Mouse (Mus musculus) intestine, embryonic 14.5 days (tissue): Measurements from ENCODE around the gene Cebpb. TPM values are rescaled to one million over a fixed set of nuclear protein-coding genes. Genes with fewer than 3 reads are reported as not detected.

ENCODE experiments used
- ATAC-seq: fragments of 200-750 bp; cut with Nextera tagmentation; replicated peaks from 2 replicates; pipeline ENCODE4 v1.8.0; 2017; ENCODE audit warnings: low read depth, moderate number of reproducible peaks, moderate TSS enrichment, moderate library complexity; ENCODE audit not compliant: low FRiP score, low TSS enrichment
- DNase-seq: peaks from one replicate; pipeline ENCODE4 v3.0.0-alpha.2; 2018; ENCODE audit warnings: low spot score
- H3K27ac ChIP-seq: fragments of 300-500 bp; sonication (generic); 2 replicates; pipeline ENCODE4 v1.5.1; 2014; ENCODE audit warnings: low read depth, mild to moderate bottlenecking, control low read depth
- H3K27me3 ChIP-seq: fragments of 300-500 bp; sonication (generic); replicated peaks from 2 replicates; pipeline ENCODE4 v1.6.1; 2014; ENCODE audit warnings: low read length, control low read depth; ENCODE audit not compliant: control insufficient read depth, insufficient read depth
- H3K36me3 ChIP-seq: fragments of 300-500 bp; sonication (generic); 2 replicates; pipeline ENCODE4 v1.6.1; 2014; ENCODE audit warnings: low read length, control low read depth; ENCODE audit not compliant: control insufficient read depth, insufficient read depth
- H3K4me1 ChIP-seq: fragments of 300-500 bp; sonication (generic); replicated peaks from 2 replicates; pipeline ENCODE4 v1.6.1; 2014; ENCODE audit warnings: low read length, control low read depth, mixed read lengths; ENCODE audit not compliant: control insufficient read depth, insufficient read depth
- H3K4me2 ChIP-seq: fragments of 300-500 bp; sonication (generic); 2 replicates; pipeline ENCODE4 v1.6.1; 2014; ENCODE audit warnings: low read length
- H3K4me3 ChIP-seq: fragments of 300-500 bp; sonication (generic); 2 replicates; pipeline ENCODE4 v1.5.1; 2014; ENCODE audit warnings: low read depth, low read length, control low read depth, mixed read lengths
- H3K9ac ChIP-seq: fragments of 300-500 bp; sonication (generic); 2 replicates; pipeline ENCODE4 v1.6.1; 2014; ENCODE audit warnings: mild to moderate bottlenecking, low read length
- H3K9me3 ChIP-seq: fragments of 300-500 bp; sonication (generic); 2 replicates; pipeline ENCODE4 v1.6.1; 2016; ENCODE audit warnings: low read length, control low read depth; ENCODE audit not compliant: control insufficient read depth
- WGBS: fragments of 180-500 bp; shearing (Covaris S2); extraction: QIAGEN DNeasy Blood & Tissue Kit; methylation state at CpG from one replicate; pipeline ENCODE4 v1.1.7; 2014; 5-methylcytosine and 5-hydroxymethylcytosine counted together
- polyA plus RNA-seq: library from polyadenylated mRNA; unstranded; fragments of >200 nt; fragmentation: Nextera tagmentation; extraction: Ambion mirVana; gene quantifications from 2 replicates; pipeline ENCODE4 v1.2.1, GENCODE M21; 2014

Cebpb gene
- polyA plus RNA-seq, 1 experiment from 2014 or later: 12.4 TPM

DNA sequence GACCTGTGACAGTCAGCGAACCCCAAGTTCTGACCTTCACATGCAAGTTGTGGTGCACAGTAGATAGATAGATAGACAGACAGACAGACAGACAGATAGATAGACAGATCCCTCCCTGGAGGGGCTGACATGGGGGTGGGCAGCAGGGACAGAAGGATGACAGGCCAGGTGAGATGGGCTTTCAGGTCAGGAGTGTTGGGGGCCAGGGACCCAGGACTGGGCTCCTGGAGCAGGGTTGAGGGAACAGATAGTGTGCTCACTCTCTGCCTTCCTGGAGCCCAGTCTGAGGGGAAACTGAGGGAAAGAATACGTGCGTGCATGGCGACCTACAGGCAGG is 1.5 kb upstream of the Cebpb start:
- H3K9me3 ChIP-seq: no peaks in the 10 kb centered on the region
- no peak overlapping the region for H3K4me3 ChIP-seq
- H3K27ac ChIP-seq: no peak overlapping the region
- 0 out of 2 replicates have a peak, but pooled peaks cover 8% of the 10 kb centered on the region for H3K27me3 ChIP-seq
- no peak overlapping the region for H3K9ac ChIP-seq
- 89% methylated on average over 4 of the region's 4 CpGs for WGBS
- no peaks in the 10 kb centered on the region for H3K36me3 ChIP-seq
- no peak for DNase-seq
- H3K4me2 ChIP-seq: no peak overlapping the region
- peaks cover 14% of the 10 kb centered on the region; the same call in 1 of the 2 replicates for H3K4me1 ChIP-seq
- ATAC-seq: no peak

DNA sequence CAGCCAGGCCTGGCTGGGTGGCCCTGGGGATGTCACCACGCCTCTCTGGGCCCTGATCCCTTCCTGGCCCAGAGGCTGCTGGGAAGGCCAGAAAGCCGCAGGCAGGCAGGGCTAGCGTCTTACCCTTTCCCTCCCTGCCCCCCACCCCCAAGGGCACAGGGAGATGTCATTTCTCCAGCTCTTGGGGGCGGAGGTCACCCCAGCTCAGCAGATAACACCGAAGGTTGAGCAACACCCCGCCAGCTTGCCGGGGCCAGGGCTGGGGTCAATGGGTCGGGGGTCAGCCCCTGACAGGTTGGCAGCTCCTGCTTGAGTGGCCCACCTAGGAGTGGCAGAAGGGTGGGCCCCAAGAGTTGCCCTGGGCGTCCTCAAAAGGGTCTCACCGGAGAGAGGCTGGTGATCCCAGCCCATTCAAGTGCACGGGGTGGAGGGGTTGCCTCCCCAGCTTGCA is 1.0 kb upstream of the Cebpb start:
- H3K9ac ChIP-seq: no peak overlapping the region

DNA sequence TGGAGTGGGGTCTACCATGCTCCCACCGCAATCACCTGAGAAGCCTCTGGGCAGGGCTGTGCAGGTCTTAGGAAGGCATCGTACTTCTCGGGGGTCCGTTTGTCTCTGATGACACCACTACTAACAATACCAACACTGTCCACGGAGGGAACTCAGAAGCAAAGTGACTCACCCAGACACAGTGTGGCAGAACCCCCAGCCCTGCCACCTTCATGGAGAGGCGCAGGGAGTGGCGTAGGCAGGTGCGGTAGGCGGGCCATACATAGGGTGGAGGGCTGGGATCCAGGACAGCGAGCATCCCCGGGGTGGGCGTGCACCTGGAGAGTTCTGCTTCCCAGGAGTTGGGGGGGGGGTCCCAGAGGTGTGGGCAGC is 603 bp upstream of the Cebpb start:
- ATAC-seq (peak; percentile 38), DNase-seq (peak; percentile 81)
- no peaks in the 10 kb centered on the region for H3K9me3 ChIP-seq
- WGBS: 17% methylated on average over 12 of the region's 12 CpGs
- H3K27me3 ChIP-seq: 0 out of 2 replicates have a peak, but pooled peaks cover 8% of the 10 kb centered on the region
- peak overlapping the region; percentile 97 for H3K4me2 ChIP-seq
- H3K36me3 ChIP-seq: no peaks in the 10 kb centered on the region
- peak overlapping the region; percentile 74 for H3K4me3 ChIP-seq
- H3K4me1 ChIP-seq: peaks cover 14% of the 10 kb centered on the region; the same call in 1 of the 2 replicates
- H3K27ac ChIP-seq: 0 out of 2 replicates have a peak overlapping the region, but pooled peaks have one; percentile 79
- no peak overlapping the region for H3K9ac ChIP-seq

More for the DNA sequence above, 1.0 kb upstream of the Cebpb start:
- no peaks in the 10 kb centered on the region for H3K36me3 ChIP-seq
- no peak for DNase-seq
- no peaks in the 10 kb centered on the region for H3K9me3 ChIP-seq
- no peak overlapping the region for H3K4me2 ChIP-seq
- H3K27me3 ChIP-seq: 0 out of 2 replicates have a peak, but pooled peaks cover 8% of the 10 kb centered on the region
- WGBS: 52% methylated on average over 11 of the region's 11 CpGs
- ATAC-seq: 0 out of 2 replicates have a peak, but pooled peaks have one; percentile 0
- H3K4me3 ChIP-seq: no peak overlapping the region
- no peak overlapping the region for H3K27ac ChIP-seq
- H3K4me1 ChIP-seq: peaks cover 14% of the 10 kb centered on the region; the same call in 1 of the 2 replicates

DNA sequence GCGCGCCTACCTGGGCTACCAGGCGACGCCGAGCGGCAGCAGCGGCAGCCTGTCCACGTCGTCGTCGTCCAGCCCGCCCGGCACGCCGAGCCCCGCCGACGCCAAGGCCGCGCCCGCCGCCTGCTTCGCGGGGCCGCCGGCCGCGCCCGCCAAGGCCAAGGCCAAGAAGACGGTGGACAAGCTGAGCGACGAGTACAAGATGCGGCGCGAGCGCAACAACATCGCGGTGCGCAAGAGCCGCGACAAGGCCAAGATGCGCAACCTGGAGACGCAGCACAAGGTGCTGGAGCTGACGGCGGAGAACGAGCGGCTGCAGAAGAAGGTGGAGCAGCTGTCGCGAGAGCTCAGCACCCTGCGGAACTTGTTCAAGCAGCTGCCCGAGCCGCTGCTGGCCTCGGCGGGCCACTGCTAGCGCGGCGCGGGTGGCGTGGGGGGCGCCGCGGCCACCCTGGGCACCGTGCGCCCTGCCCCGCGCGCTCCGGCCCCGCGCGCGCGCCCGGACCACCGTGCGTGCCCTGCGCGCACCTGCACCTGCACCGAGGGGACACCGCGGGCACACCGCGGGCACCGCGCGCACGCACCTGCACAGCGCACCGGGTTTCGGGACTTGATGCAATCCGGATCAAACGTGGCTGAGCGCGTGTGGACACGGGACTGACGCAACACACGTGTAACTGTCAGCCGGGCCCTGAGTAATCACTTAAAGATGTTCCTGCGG is 945 bp downstream of the Cebpb start, which contains the start of gene Tmem189:
Gene Tmem189, minus strand, starts transcription at position 322 of the 718 bp plus-strand sequence.
- Histone ChIP-seq H3K4me3 (peak within 1 kb of the TSS; percentile 74), H3K9me3 (no peaks in the 10 kb centered on the region), H3K36me3 (no peaks in the 10 kb centered on the region), H3K9ac (peak within 1 kb of the TSS; percentile 79), H3K4me2 (peak within 1 kb of the TSS; percentile 97), H3K27me3 (0 out of 2 replicates have a peak, but pooled peaks cover 8% of the 10 kb centered on the region), H3K4me1 (peaks cover 14% of the 10 kb centered on the region; the same call in 1 of the 2 replicates), H3K27ac (peak within 1 kb of the TSS; percentile 79)
- ATAC-seq (peak; percentile 16; the same call in 1 of the 2 replicates), DNase-seq (peak; percentile 88)
- WGBS: under 1% methylated on average over 98 of the region's 99 CpGs

DNA sequence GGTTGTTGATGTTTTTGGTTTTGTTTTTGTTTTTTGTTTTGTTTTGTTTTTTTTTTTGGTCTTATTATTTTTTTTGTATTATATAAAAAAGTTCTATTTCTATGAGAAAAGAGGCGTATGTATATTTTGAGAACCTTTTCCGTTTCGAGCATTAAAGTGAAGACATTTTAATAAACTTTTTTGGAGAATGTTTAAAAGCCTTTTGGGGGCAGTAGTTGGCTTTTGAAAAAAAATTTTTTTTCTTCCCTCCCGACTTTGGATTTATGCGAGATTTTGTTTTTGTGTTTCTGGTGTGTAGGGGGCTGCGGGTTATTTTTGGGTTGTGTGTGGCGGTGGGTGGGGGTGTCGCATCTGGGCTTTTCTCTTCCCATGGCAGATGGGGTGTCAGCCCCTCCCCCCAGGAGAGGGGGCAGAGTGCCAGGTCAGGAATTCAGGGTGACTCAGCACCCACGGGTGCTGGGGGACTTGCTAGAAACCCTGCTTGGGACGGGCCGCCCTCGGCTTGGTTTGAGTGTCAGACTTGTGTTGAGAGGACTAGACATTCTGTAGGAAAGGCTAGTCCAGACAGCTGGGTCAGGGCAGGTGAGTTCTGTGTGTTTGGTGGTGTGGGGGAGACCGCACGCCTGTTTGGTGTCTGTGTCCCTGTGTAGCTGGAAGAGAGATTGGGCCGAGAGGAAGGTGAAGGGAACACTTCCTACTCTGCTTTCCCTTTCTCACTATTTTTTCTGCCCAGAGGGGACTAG is 1.7 kb downstream of the Cebpb start:
- no peaks in the 10 kb centered on the region for H3K9me3 ChIP-seq
- H3K4me3 ChIP-seq: peak overlapping the region; percentile 74
- DNase-seq (no peak), ATAC-seq (no peak)
- H3K36me3 ChIP-seq: no peaks in the 10 kb centered on the region
- 54% methylated on average over 15 of the region's 15 CpGs for WGBS
- no peak overlapping the region for H3K27ac ChIP-seq
- H3K4me1 ChIP-seq: peaks cover 14% of the 10 kb centered on the region; the same call in 1 of the 2 replicates
- H3K9ac ChIP-seq: peak overlapping the region; percentile 79
- 0 out of 2 replicates have a peak, but pooled peaks cover 8% of the 10 kb centered on the region for H3K27me3 ChIP-seq
- peak overlapping the region; percentile 97 for H3K4me2 ChIP-seq

DNA sequence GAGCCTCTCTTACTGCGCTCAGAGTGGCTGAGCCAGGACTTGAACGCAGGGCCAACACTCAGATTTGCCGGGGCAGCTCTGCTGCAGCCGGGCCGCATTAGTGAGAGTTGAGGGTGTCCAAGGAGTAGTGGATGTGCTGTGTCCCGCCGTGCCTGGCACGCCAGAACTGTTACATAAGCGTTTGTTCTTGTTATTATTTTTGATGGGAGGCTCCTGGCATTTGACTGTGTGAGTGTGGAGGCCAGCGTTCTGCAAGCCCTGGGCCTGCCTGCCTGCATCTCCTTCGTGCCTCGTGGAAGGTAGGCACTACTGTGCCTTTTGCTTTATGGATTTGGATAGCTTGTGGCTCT is 2.2 kb downstream of the Cebpb start:
- Histone ChIP-seq H3K4me2 (peak overlapping the region; percentile 97), H3K9me3 (no peaks in the 10 kb centered on the region), H3K4me1 (peaks cover 14% of the 10 kb centered on the region; the same call in 1 of the 2 replicates), H3K9ac (no peak overlapping the region; the same call in 1 of the 2 replicates), H3K4me3 (peak overlapping the region; percentile 74), H3K27me3 (0 out of 2 replicates have a peak, but pooled peaks cover 8% of the 10 kb centered on the region), H3K36me3 (no peaks in the 10 kb centered on the region), H3K27ac (no peak overlapping the region)
- ATAC-seq: no peak
- WGBS: 74% methylated on average over 12 of the region's 12 CpGs
- no peak for DNase-seq

DNA sequence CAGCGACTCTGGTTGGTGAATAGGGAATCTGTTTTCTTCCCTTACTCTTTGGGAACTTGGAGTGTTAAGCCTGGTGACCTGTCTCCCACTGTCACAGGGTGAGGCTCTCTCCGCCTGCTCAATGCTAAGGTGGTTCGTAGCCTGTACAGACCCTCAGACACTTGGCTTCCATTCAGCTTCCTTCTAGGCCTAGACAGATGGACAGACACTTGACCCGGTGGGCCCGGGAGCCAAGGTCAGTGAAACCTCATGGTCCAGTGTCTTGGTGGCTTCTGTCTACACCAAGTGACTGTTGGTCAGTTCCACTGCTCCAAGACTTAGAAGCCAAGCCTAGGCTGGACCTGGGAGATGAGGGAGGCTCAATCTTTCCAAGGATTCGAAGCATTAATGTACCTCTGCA is 2.7 kb downstream of the Cebpb start:
- Histone ChIP-seq H3K4me3 (no peak overlapping the region), H3K9me3 (no peaks in the 10 kb centered on the region), H3K4me1 (peaks cover 14% of the 10 kb centered on the region; the same call in 1 of the 2 replicates), H3K9ac (no peak overlapping the region), H3K4me2 (peak overlapping the region; percentile 97), H3K27ac (no peak overlapping the region), H3K36me3 (no peaks in the 10 kb centered on the region), H3K27me3 (0 out of 2 replicates have a peak, but pooled peaks cover 8% of the 10 kb centered on the region)
- WGBS: 93% methylated on average over 6 of the region's 6 CpGs
- ATAC-seq (no peak), DNase-seq (no peak)

DNA sequence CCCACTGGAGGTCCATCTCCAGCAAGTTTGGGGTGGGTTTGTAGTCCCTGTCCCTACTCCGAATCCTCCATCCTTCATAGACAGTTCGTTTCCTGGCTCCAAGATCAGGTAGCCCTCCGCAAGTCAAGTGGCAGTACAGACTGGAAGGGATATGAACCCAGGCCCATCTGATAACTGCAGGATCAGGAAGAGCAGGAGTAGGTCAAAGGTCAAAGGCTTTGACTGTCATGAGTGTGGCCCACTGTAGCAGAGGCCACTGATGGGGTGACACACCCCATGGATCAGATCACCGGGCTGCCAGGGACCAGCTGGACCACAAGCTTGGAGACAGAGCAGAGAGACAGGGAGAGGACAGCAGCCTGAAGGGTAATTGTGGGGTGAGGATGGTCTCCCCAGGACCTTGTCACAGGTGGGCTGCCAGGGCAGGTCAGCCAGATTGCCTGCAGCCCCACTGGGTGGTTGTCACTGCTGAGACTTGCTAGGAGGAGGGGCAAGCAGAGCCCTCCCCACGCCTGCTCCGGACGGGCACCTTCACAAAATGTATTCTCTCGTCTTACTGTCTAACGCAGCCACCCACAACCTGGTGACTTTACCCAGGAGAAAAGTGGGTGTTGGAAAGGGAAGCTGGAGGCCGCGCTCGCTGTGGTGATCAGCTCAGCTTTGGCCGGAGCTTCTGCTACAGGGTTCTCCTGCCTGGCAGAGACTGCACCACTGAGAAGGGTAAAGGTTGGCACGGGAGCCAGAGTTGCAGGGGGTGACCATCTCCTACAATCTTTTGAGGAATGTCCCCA is 3.4 kb downstream of the Cebpb start:
- 0 out of 2 replicates have a peak, but pooled peaks cover 4% of the 10 kb centered on the region for H3K27me3 ChIP-seq
- no peak overlapping the region for H3K9ac ChIP-seq
- ATAC-seq (no peak), DNase-seq (no peak)
- WGBS: 86% methylated on average over 14 of the region's 14 CpGs
- H3K4me2 ChIP-seq: no peak overlapping the region
- H3K4me1 ChIP-seq: peaks cover 14% of the 10 kb centered on the region; the same call in 1 of the 2 replicates
- no peaks in the 10 kb centered on the region for H3K9me3 ChIP-seq
- no peak overlapping the region for H3K27ac ChIP-seq
- H3K4me3 ChIP-seq: no peak overlapping the region
- no peaks in the 10 kb centered on the region for H3K36me3 ChIP-seq
